Mouse (Mus musculus) liver, embryonic 13.5 days (tissue): ENCODE measurements at regions not wholly inside any gene's neighbourhood (a gene's known extent, or its start where the extent isn't known, plus 50 kb on each side); places are given as distances from the start of the nearest gene placed in this dataset.

Source experiments
- ATAC-seq: fragments of 200-750 bp; cut with Nextera tagmentation; 2 replicates; pipeline ENCODE4 v1.8.0; 2017; ENCODE audit warnings: low read depth, mild to moderate bottlenecking, moderate number of reproducible peaks, moderate library complexity
- DNase-seq: peaks from one replicate; pipeline ENCODE4 v3.0.0; 2022
- H3K27ac ChIP-seq: fragments of 300-500 bp; sonication (generic); 2 replicates; pipeline ENCODE4 v1.5.1; 2015; ENCODE audit warnings: moderate library complexity, mild to moderate bottlenecking, inconsistent platforms
- H3K27me3 ChIP-seq: fragments of 300-500 bp; sonication (generic); 2 replicates; pipeline ENCODE4 v1.6.1; 2015; ENCODE audit warnings: mild to moderate bottlenecking, inconsistent platforms
- H3K36me3 ChIP-seq: fragments of 300-500 bp; sonication (generic); 2 replicates; pipeline ENCODE4 v1.6.1; 2015; ENCODE audit warnings: mild to moderate bottlenecking, inconsistent platforms
- H3K4me1 ChIP-seq: fragments of 300-500 bp; sonication (generic); replicated peaks from 2 replicates; pipeline ENCODE4 v1.6.1; 2015; ENCODE audit warnings: inconsistent platforms
- H3K4me2 ChIP-seq: fragments of 300-500 bp; sonication (generic); 2 replicates; pipeline ENCODE4 v1.6.1; 2015; ENCODE audit warnings: inconsistent platforms, mild to moderate bottlenecking, moderate library complexity
- H3K4me3 ChIP-seq: fragments of 300-500 bp; sonication (generic); replicated peaks from 2 replicates; pipeline ENCODE4 v1.5.1; 2015; ENCODE audit warnings: mild to moderate bottlenecking, inconsistent platforms
- H3K9ac ChIP-seq: fragments of 300-500 bp; sonication (generic); 2 replicates; pipeline ENCODE4 v1.6.1; 2015; ENCODE audit warnings: mild to moderate bottlenecking, inconsistent platforms
- H3K9me3 ChIP-seq: fragments of 300-500 bp; sonication (generic); replicated peaks from 2 replicates; pipeline ENCODE4 v1.6.1; 2016; ENCODE audit warnings: inconsistent platforms
- WGBS: fragments of 180-500 bp; shearing (Covaris S2); methylation state at CpG from one replicate; pipeline ENCODE4 v1.1.7; 2015; ENCODE audit not compliant: insufficient replicate concordance; 5-methylcytosine and 5-hydroxymethylcytosine counted together

GRCm38 (mm10) chr2:157633286-157633685 is 62.2 kb upstream of the Blcap start:
- H3K4me1 ChIP-seq: no peaks in the 10 kb centered on the region
- H3K4me3 ChIP-seq: no peak overlapping the region
- H3K27ac ChIP-seq: no peak overlapping the region
- 46% methylated on average over 7 of the region's 7 CpGs for WGBS
- H3K9me3 ChIP-seq: no peaks in the 10 kb centered on the region
- ATAC-seq (no peak), DNase-seq (no peak)
- H3K36me3 ChIP-seq: no peaks in the 10 kb centered on the region
- H3K9ac ChIP-seq: no peak overlapping the region
- no peak overlapping the region for H3K4me2 ChIP-seq
- H3K27me3 ChIP-seq: no peaks in the 10 kb centered on the region

GRCm38 (mm10) chr2:157635670-157636069 is 64.6 kb upstream of the Blcap start:
- Histone ChIP-seq H3K9ac (no peak overlapping the region), H3K9me3 (no peaks in the 10 kb centered on the region), H3K4me1 (no peaks in the 10 kb centered on the region), H3K4me3 (no peak overlapping the region), H3K36me3 (no peaks in the 10 kb centered on the region), H3K27me3 (no peaks in the 10 kb centered on the region), H3K4me2 (no peak overlapping the region), H3K27ac (no peak overlapping the region)
- WGBS: 6% methylated on average over 14 of the region's 14 CpGs
- ATAC-seq: no peak
- DNase-seq: peak; percentile 20

GRCm38 (mm10) chr2:157640873-157641272 is 69.8 kb upstream of the Blcap start:
- H3K4me2 ChIP-seq: no peak overlapping the region
- WGBS: 24% methylated on average over 4 of the region's 4 CpGs
- no peak for DNase-seq
- no peaks in the 10 kb centered on the region for H3K9me3 ChIP-seq
- no peak overlapping the region for H3K9ac ChIP-seq
- no peak overlapping the region for H3K4me3 ChIP-seq
- no peaks in the 10 kb centered on the region for H3K27me3 ChIP-seq
- H3K36me3 ChIP-seq: no peaks in the 10 kb centered on the region
- no peak overlapping the region for H3K27ac ChIP-seq
- ATAC-seq: no peak
- no peaks in the 10 kb centered on the region for H3K4me1 ChIP-seq

GRCm38 (mm10) chr2:157663584-157664375 is 73.4 kb upstream of the Ctnnbl1 start:
- H3K27me3 ChIP-seq: no peaks in the 10 kb centered on the region
- DNase-seq (peak; percentile 20), ATAC-seq (no peak)
- no peak overlapping the region for H3K4me2 ChIP-seq
- H3K9ac ChIP-seq: no peak overlapping the region
- H3K4me1 ChIP-seq: no peaks in the 10 kb centered on the region
- no peak overlapping the region for H3K27ac ChIP-seq
- H3K9me3 ChIP-seq: no peaks in the 10 kb centered on the region
- H3K36me3 ChIP-seq: no peaks in the 10 kb centered on the region
- H3K4me3 ChIP-seq: no peak overlapping the region
- WGBS: 19% methylated on average over 20 of the region's 20 CpGs

- DNase-seq (no peak), ATAC-seq (no peak)
- Histone ChIP-seq H3K27me3 (no peaks in the 10 kb centered on the region), H3K4me3 (no peak overlapping the region), H3K9ac (no peak overlapping the region), H3K4me1 (no peaks in the 10 kb centered on the region), H3K36me3 (no peaks in the 10 kb centered on the region), H3K4me2 (no peak overlapping the region), H3K9me3 (no peaks in the 10 kb centered on the region), H3K27ac (no peak overlapping the region)
- 36% methylated on average over 6 of the region's 6 CpGs for WGBS
These were observed 72.7 kb upstream of the Ctnnbl1 start for GRCm38 (mm10) chr2:157664481-157664880.

- H3K27ac ChIP-seq: no peak overlapping the region
- no peaks in the 10 kb centered on the region for H3K4me1 ChIP-seq
- no peaks in the 10 kb centered on the region for H3K27me3 ChIP-seq
- no peak overlapping the region for H3K4me3 ChIP-seq
- H3K9me3 ChIP-seq: no peaks in the 10 kb centered on the region
- no peaks in the 10 kb centered on the region for H3K36me3 ChIP-seq
- no peak for ATAC-seq
- H3K4me2 ChIP-seq: no peak overlapping the region
- no peak overlapping the region for H3K9ac ChIP-seq
- 44% methylated on average over 2 of the region's 2 CpGs for whole genome bisulfite sequencing
- DNase-seq: no peak
These were observed 67.0 kb upstream of the Ctnnbl1 start for GRCm38 (mm10) chr2:157670191-157670590.

GRCm38 (mm10) chr2:157674906-157675305 is 62.3 kb upstream of the Ctnnbl1 start:
- Histone ChIP-seq H3K27ac (no peak overlapping the region), H3K36me3 (no peaks in the 10 kb centered on the region), H3K9me3 (no peaks in the 10 kb centered on the region), H3K4me2 (no peak overlapping the region), H3K9ac (no peak overlapping the region), H3K4me3 (no peak overlapping the region), H3K4me1 (peaks cover 22% of the 10 kb centered on the region), H3K27me3 (no peaks in the 10 kb centered on the region)
- DNase-seq: no peak
- 63% methylated on average over 19 of the region's 19 CpGs for WGBS
- ATAC-seq: no peak

- Histone ChIP-seq H3K9me3 (no peaks in the 10 kb centered on the region), H3K27ac (peak overlapping the region; percentile 25; the same call in 1 of the 2 replicates), H3K36me3 (no peaks in the 10 kb centered on the region), H3K9ac (no peak overlapping the region), H3K4me2 (peak overlapping the region; percentile 23; the same call in 1 of the 2 replicates), H3K27me3 (0 out of 2 replicates have a peak, but pooled peaks cover 2% of the 10 kb centered on the region), H3K4me3 (no peak overlapping the region), H3K4me1 (peaks cover 22% of the 10 kb centered on the region)
- ATAC-seq (peak; percentile 55), DNase-seq (no peak)
- WGBS: 25% methylated on average over 10 of the region's 10 CpGs
These were observed 60.6 kb upstream of the Ctnnbl1 start for GRCm38 (mm10) chr2:157676396-157677176.

GRCm38 (mm10) chr2:157677262-157677661 is 59.9 kb upstream of the Ctnnbl1 start:
- H3K27me3 ChIP-seq: 0 out of 2 replicates have a peak, but pooled peaks cover 2% of the 10 kb centered on the region
- no peak overlapping the region for H3K4me3 ChIP-seq
- peak; percentile 26 for DNase-seq
- no peaks in the 10 kb centered on the region for H3K36me3 ChIP-seq
- peak overlapping the region; percentile 23; the same call in 1 of the 2 replicates for H3K4me2 ChIP-seq
- H3K4me1 ChIP-seq: peaks cover 22% of the 10 kb centered on the region
- peak; percentile 95 for ATAC-seq
- H3K27ac ChIP-seq: peak overlapping the region; percentile 25; the same call in 1 of the 2 replicates
- no peaks in the 10 kb centered on the region for H3K9me3 ChIP-seq
- WGBS: 10% methylated on average over 7 of the region's 7 CpGs
- H3K9ac ChIP-seq: no peak overlapping the region

GRCm38 (mm10) chr2:157681931-157682330 is 55.3 kb upstream of the Ctnnbl1 start:
- ATAC-seq (no peak), DNase-seq (no peak)
- H3K36me3 ChIP-seq: no peaks in the 10 kb centered on the region
- H3K4me3 ChIP-seq: no peak overlapping the region
- H3K4me1 ChIP-seq: peaks cover 12% of the 10 kb centered on the region
- H3K9ac ChIP-seq: no peak overlapping the region
- H3K4me2 ChIP-seq: no peak overlapping the region
- H3K9me3 ChIP-seq: no peaks in the 10 kb centered on the region
- 0 out of 2 replicates have a peak, but pooled peaks cover 6% of the 10 kb centered on the region for H3K27me3 ChIP-seq
- WGBS: 77% methylated on average over 7 of the region's 7 CpGs
- no peak overlapping the region for H3K27ac ChIP-seq
